Mouse (Mus musculus): ENCODE measurements around the gene Ncam2.
A peak's percentile ranks its signal among the peaks of the same experiment; 100 is the strongest.

DNA sequence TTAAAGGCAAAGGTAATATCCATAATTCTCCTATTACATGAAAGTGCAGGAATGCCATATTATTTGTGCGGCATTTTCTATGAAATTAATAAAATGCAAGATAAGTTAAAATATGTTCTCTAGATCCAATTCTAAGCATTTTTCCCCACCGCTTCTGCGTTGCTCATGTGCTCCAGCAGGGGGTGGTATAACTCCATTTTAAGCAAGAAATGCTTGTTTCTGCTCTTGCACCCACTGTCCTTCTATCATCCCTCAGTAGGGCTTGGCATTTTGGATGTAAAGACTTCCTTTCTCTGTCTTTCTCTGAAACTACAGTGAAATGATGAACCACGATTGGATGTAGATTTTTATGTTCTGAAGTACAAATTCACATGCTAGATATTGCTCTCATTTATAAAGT lies 1.5 kb downstream of the Ncam2 start:
- TF ChIP-seq ZC3H11A (IDR thresholded peaks at IDR 0.05; ENCODE audit: borderline replicate concordance, low read depth, low read length): peak; percentile 78
- TF ChIP-seq CHD2 (IDR thresholded peaks at IDR 0.05; ENCODE audit: low read depth, low read length): no peak

Measured in ES-E14 (cell line).